Mouse (Mus musculus) midbrain, embryonic 11.5 days (tissue): Measurements from ENCODE around the gene Crim1. TPM values are rescaled to one million over a fixed set of nuclear protein-coding genes. Genes with fewer than 3 reads are reported as not detected.

Experiments used
- microRNA-seq: library from miRNA; unstranded; fragments of <30 nt; microRNA quantifications from one replicate; pipeline ENCODE4, GENCODE M21; 2017
- polyA plus RNA-seq: library from polyadenylated mRNA; unstranded; fragments of >200 nt; fragmentation: Nextera tagmentation; extraction: Ambion mirVana; gene quantifications from 2 replicates; pipeline ENCODE4 v1.2.1, GENCODE M21; 2014

The Crim1 gene
- polyA plus RNA-seq, 1 experiment from 2014 or later: 4.4 TPM

Small RNAs within 50 kb of the gene (microRNA-seq; reads per million reads assigned to microRNA genes)
- not detected for gene Gm25069

Other genes with a start within 250 kb of the Crim1 start
- gene Fez2, start 217.9 kb downstream of the Crim1 start, polyA plus RNA-seq: 57.5 and 60.4 TPM in 2 replicates